Mouse (Mus musculus): ENCODE results near the gene Tomm40.

Tomm40 gene

DNA sequence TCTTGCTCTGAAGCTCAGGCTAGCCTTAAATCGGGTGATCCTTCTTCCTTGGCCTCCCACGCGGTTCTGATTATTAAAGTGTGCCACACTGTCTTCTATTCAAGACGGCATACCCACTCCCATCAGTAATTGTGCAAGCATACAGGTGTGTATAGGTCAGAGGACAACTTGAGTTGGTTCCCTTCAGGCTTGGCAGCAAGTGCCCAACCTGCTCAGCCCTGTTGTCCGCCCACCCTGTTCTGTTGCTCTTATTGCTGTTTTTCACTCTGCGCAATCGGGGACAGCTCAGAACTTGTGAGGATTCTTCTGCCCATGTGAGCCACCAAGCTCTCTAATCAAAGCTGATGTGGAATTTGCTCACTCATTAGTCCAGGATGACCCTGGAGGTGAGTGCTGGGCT lies 10.0 kb downstream of the Tomm40 start:
- no peak for DNase-seq (ENCODE audit: low spot score in 2 of 2)

DNA sequence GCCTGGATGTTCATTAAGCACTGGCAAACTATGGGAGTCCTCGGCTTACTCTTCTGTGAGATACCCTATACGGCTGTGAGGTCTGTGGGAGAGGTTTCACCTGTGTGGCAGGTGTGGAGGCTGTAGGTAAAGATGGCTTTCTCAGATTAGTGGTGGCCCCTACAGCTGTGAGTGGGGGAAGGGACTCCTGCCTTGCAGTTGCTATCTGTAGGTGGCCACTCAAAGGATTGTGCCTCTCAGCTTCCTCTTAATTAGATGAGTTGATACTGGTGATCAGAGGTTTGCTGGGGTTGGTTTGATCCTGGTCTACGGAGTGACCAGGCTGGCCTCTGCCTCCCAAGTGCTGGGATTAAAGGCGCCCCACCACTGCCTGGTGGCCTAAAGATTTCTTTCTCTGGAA lies 10.8 kb downstream of the Tomm40 start:
- DNase-seq (ENCODE audit: low spot score in 2 of 2) = no peak

DNA sequence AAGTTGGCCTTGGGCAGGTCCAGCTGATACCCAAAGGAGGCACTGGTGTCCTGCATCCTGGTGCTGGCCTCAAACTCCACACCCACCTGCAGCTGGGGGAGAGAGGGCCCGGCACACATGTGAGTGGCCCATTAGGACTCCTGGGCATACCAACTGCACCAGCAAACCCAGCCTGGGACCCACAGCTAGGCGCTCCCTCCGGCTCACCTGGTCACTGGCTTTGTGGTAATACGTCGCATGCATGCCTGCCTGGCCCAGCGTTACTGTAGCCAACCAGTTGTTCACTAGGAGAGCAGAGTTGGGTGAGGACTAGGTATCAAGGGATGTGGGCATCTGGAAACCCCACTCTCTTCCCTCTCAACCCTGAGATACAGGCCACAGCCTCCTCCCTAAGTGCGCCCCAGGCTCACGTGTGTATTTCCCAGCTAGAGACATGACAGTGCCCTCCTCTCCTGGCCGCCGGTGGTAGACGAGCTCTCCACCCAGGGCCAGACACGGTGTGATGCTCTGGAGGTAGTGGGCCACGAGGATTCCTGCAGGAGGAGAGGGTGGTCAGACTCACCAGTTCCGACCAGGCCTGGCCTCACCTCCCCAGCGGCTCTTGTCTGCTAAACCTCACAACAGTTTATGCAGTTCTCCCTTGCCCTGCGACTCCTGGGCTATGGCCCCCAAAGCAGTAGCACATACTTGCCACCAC lies 12.2 kb downstream of the Tomm40 start:
- DNase-seq (ENCODE audit: low spot score in 2 of 2) = no peak

DNA sequence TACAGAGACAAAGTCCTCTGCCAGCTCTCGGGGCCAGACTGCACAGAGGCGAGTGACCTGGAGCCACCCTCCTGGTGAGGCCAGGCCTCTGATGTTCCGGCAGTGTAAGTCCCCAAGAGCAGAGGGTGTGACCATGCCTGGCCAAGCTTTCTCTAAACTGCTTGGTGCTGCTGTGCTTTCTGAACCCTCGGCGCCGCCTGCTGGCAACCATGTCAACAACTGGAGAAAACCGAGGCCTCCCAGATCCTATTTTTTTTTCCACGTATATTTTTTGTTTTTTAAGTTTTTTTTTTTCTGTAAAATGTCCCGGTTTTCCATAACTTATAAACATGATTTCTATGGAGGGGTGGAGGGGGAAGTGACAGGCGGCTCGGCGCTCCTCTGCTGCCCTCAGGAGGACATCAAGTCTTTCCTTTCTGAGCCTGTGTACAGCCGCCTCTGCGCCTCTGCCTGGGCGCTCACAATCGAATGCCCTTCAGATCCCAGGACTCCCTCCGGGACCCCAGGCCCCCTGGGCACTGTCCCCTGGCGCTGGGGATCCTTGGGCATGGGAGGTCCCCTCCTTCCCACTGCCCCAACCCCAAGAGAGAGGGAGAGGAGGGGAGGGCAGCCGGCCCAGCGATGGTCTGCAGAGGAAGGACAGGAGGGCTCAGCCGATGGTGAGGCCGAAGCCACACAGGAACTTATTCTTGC lies 14.0 kb downstream of the Tomm40 start:
- peak in 1 of 2 experiments; percentile 58 for DNase-seq (ENCODE audit: low spot score in 2 of 2)

DNA sequence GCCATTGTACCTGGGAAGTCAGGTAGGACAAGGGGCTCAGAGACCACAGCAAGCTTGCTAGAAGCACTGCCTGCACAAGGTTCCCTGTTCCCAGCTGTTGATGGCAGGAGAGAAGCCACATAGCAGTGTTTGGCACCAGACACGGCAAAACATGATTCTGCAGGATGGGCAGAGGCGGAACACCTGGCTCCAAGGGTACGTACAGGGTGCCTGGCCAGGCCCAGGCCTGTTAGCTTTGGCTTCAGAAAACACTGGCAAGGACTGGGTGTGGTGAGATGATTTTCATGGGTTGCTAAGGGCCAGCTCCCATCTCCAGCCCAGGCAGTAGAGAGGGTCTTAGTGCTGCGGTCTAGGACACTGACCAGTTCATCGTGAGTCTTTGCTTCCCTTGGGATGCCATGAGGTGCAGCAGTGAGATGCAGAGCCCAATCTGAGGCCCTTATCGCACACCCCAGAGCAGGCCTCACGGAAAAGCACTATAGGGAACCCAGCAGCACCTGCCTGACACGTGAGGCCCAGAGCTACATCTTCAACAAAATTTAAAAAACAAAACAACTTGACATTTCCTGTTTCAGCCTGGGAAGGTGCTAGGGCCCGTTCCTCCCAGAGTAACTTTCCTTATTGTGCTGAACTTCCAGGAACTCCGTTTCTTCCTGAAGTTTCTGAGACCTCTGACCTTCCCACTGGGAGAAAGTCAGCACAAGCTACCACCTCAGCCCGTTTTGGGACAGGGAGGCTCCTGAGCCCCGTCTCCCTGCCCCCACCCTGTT lies 14.8 kb downstream of the Tomm40 start:
- DNase-seq (ENCODE audit: low spot score in 2 of 2) = no peak

DNA sequence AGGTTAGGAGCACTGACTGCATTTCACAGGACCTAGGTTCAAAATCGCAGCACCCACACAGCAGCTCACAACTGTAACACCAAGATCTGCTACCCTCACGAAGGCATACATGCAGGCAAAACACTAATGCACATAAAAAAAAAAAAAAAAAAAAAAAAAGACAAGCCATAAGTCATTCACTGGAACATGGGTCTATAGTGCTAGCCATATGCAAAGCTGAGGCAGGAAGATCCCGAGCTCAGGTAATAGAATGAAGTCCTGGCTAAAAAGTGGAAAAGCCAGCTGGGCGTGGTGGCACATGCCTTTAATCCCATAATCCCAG lies 15.4 kb downstream of the Tomm40 start:
- no peak for DNase-seq (ENCODE audit: low spot score in 2 of 2)

DNA sequence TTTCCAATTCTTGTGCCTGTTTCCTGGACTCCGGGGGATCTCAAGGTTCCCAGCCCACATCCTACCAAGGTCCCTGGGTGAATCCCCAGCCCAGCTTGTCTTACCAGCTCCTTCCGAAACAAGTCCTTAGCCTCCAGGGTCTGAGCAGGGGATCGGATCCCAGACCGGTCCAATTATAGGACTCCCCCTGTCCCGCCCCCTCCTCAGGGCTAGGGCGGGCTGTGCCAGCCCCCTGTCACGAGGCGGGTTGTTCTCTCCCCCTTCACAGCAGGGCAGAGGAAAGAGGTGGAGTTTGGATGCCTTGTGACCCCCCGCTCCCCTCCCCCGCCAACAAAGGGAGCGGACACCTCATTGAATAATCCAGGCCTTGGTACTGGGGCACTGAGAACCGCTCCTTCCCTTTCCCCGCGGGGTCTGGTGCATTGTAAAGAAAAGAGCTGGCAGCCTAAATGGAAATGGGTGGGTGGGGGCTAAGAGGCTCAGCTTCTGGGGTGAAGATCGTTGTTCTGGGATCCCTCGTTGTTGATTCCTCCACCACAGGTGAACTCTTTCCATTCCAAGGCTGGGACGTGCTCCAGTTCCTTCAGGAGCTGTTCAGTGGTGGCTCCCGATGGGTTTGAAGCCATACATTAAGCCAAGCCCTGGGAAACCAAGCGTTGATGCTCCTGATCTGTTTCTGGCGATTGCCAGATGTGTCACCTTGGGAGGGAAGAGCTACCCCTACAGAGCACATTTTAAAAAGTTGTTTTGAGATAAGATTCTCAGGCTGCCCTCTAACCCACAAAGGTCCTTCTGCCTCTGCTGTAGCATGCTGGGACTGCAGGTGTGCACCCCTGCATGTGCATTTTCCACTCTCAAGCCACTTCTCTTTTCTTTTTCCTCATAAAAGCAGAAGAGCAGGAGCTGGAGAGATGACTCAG lies 16.1 kb downstream of the Tomm40 start, which contains the start of gene Apoe:
Gene Apoe (minus strand): TSS at position 282 of the 920 bp plus-strand sequence.
- peak in 1 of 2 experiments; percentile 56 for DNase-seq (ENCODE audit: low spot score in 2 of 2)

DNA sequence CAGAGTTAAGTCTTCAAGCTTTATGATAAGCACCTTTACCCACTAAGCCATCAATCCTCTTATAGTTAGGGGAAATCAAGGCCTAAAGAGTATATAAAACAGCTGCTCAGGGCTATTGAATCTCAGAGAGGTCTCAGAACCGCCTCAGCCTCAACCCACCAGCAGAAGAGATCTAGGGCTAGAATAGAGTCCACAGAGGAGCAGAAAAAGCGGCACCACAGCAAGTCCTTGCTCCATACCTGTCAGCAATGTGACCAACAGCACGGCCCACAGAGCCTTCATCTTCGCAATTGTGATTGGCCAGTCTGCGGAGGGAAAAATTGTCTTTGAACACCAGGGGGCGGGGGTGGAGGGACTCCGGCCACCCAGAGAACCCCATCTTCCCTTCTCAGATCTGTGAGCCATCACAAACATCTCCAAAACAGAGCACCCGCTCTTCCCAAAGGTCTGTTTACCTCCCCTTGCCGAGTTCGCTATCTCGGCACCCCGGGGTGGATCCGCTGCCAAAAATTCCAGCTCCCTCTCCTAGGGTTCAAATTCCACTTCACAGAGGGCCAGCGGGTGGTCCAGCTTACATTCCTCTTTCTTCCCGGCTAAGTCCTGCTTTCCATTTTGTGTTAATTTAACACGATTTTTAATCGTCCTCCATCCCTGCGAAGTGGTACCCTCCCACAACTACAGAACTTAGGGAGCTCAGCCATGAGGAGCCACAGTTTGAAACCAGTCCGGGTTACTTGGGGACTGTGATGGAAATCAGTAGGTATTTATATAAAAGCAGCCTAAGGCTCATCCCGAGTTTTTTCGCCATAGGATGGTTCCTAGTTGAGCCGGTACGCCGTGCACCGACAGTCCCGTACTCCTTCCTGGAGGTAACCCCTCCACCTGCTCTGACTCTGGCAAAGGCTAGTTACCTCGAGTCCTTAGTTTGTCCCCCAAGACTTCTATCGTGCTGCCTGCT lies 17.0 kb downstream of the Tomm40 start:
- no peak for DNase-seq (ENCODE audit: low spot score in 2 of 2)

DNA sequence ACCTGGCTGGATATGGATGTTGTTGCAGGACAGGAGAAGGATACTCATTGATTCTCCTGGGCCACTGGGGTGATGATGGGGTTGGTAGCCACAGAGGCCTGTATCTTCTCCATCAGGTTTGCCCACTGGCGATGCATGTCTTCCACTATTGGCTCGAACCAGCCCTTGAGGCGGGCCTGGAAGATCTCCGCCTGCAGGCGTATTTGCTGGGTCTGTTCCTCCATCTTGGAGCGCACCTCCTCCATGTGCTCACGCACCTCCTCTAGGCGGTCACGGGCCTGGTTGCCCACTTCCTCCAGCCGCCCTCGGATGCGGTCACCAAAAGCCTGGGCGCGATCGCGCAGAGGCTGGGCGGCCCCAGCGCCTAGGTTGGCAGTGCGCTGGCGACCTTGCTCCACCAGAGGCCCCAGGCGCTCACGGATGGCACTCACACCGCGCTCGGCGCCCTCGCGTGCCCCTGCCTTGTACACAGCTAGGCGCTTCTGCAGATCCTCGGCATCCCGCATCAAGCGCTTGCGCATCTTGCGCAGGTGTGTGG lies 18.8 kb downstream of the Tomm40 start:
- no peak for DNase-seq (ENCODE audit: low spot score in 2 of 2)

DNA sequence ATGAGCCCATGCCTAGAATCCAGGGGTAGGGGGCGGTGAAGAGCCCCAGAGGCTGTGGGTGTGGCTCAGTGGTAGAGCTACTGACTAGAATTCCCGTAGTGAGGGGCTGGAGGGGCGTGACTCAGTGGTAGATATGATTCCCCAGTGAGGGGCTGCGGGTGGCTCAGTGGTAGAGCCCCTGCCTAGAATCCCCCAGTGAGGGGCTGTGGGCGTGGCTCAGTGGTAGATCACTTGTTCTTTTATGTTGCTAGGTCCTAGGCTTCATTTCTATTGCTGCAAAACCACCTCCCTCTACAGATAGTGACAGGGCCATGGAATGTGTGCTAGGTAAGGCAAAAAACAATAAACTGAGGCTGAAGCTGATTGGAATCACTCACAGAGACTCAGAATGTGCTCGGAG lies 19.4 kb downstream of the Tomm40 start:
- no peak for DNase-seq (ENCODE audit: low spot score in 2 of 2)

DNA sequence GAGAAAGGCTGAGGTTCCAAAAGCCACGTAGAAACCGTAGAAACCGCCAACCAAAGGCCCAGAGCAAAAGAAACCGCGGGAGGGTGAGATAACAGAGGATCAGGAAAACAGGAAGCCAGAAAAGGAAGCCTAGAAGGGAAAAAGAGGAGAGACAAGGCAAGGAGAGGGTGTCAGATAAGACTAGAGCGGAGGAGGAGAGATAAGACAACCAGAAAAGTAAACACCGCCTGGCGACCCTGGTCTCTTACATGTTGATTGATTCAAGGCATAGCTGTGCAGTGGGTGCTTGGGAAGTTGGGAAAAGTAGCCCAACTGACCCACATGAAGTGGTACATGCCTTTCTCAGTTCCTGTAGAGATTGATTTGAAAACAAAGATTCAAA lies 20.0 kb downstream of the Tomm40 start:
- DNase-seq (ENCODE audit: low spot score in 2 of 2) = no peak

DNA sequence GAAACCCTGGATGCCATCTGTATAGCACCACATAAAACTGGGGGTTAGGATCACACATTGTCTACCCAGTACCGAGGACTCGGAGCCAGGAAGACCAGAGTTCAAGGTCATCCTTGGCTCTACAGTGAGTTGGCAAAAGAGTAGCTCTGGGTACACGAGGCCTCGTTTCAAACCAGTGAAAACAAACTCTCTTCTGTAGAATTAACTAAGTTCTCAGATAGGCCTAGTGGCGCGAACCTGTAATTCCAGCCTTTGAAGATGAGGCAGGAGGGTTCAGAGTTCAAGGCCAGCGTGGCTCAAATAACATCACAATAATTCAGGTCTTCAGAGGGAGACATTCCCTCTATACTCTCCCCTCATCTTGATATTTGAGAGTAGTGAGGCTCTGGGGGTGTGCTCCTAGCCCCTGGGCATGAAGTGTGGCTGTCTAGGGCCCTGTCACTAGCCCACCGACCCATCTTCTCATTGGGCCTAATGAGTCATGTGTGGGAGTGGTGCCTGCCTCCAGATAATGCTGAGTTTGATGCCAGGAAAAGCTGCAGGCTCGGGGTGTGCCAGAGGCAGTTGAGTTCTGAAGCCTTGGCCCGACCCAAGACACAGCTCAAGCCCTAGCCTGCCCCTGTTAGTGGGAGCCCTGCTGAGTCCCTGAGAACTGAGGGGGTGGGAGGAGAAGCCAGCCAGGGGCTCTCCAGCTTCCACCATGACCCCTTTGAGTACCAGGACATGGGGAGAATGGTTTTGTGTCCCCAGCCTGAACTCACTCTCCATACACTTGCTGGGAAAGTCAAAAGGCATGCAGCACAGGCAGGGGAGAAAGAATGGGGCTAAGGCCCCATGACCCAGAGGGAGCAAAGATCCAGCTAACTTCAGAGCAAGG lies 20.7 kb downstream of the Tomm40 start:
- no peak for DNase-seq (ENCODE audit: low spot score in 2 of 2)

DNA sequence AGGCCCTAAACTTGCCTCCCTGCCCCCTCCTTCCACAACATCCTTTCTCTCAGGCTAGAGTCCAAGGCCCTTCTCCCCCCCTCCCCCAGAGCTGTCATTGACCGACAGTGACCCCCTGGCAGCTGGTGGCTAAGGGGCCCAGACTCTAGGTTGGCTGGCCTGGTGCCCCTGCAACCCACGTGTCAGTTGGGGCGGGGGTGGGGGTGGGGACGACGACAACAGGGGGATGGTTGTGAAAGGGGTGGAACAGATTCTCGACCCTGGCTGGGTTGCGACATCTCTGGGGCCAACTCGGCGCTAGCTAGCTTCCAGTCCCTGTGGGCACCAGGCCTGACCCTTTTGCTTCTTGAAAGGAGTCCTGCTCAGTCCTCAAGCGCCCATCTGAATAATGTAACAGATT lies 21.8 kb downstream of the Tomm40 start:
- peak in 1 of 2 experiments; percentile 61 for DNase-seq (ENCODE audit: low spot score in 2 of 2)

DNA sequence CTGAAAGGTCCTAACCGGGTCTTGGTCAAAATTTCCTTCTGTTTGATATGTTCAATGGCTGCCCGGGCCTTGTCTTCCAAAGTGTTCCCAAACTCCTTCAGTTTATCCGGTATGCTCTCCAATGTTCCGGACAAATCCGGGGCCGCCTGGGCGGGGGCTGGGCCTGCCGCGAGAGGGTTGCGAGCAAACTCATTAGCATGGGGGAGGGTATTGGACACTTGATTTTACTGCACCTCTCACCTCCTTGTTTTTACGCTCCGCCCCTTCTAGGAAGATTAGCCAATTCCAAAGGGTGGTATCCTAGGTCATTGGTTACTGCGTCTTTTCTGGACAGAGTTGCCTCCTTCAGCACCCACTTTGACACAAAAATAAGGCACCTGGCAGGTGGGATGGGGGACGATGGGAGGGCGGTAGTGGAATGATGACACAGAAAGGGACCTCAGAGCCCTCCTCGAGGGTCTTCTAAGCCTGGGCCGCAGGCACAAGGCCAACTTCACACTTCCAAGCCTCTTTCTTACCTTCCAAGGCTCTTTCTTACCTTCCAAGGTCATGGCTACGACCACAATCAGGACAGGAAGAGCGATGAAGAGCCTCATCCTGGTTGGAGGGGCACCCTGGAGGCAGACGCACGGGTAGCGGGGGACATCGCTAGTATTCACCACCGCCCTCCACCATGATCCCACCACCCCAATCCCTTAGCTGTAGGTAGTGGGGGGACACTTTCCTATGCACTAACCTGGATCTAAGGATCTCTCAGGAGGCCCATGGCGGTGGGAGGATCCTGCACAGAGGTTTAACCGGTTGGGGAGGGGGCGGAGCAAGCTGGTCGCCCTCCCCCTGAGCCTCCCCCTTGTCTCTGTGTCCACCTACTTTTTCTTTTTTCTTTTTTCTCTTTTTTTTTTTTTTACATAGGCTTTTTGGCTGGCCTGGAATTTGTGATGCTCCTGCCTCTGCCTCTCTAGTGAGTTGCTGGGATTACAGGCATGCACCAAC lies 23.1 kb downstream of the Tomm40 start, which contains the start of gene Apoc1:
Gene Apoc1 (minus strand): TSS at position 788 of the 993 bp plus-strand sequence.
- no peak for DNase-seq (ENCODE audit: low spot score in 2 of 2)

DNA sequence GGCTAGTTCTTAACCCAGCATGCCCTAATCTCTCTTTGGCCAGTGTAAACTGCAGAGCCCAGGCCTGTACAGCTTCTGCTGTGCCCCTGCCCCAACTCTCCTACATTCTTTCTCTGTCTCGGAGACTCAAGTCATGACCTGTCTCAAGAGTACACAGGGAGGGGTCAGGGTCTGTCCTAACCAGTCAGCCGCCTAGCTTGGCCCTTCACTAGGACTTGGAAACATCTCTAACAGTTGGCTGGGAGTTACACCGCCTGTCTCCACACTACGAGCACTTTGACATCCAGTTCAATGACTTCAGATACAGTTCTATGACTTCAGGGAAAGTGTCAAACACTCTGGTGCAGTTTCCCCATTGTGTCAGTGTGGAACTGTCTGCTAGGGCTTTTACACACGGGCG lies 23.8 kb downstream of the Tomm40 start:
- no peak for DNase-seq (ENCODE audit: low spot score in 2 of 2)

DNA sequence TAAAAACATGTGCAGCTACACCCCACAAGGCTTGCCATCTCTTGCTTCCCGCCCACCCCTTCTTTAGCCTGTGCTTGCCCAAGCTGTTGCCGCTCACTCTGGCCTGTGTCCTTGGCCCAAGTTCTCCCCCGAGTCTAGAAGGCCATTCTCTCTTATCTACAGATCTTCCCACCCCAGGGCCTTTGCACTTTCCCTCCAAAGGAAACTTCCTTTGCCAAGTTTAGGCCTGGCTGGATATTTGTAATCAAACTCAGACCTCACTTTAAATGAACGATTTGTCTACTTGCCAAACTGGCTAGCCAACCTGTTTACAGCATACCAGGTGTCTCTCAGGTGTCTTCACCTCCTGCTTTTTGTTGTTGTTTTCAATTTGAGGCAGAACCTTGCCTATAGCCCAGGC lies 24.4 kb downstream of the Tomm40 start:
- no peak for DNase-seq (ENCODE audit: low spot score in 2 of 2)

DNA sequence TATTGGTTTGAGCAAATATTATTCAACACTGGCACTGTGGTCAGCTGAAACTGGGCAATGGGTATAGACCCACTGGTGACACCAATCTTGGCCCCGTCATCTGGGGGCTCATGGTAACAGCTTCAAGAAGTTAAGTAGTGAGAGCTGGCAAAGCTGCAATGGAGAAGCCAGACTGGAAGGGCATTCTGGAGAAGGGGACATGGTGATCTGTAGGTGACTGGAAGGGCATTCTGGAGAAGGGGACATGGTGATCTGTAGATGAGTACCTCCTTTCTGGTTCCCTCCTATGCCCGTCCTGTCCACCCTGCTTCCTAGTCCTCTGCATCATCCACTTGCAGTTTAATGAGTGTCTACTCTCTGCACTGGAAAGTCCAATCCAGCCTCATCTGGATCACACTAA lies 26.6 kb downstream of the Tomm40 start:
- no peak for DNase-seq (ENCODE audit: low spot score in 2 of 2)

DNA sequence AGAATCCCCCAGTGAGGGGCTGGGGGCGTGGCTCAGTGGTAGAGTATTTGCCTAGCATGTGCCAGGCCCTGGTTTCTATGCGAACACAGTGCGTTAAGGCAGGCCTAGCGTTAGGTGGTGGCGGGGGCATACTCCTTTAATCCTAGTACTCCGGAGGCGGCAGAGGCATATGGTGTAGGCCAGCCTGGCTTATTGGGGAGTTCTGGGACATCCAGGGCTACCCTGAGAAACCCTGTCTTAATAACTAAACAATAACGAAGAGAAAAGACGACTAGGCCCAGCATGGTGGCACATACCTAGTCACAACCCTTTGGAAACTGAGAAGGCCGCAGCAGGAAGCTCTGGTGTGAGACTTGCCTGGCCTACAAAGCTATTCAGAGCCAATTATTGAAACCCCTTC lies 27.1 kb downstream of the Tomm40 start:
- no peak for DNase-seq (ENCODE audit: low spot score in 2 of 2)

Data from cerebellum, postnatal 4 days (tissue).